Mouse (Mus musculus): ENCODE measurements around the gene Utrn.

Utrn gene

GRCm38 (mm10) chr10:12869029-12869671 lies at the start of gene Utrn:
Utrn (minus strand) TSS chr10:12869365.
- peak; percentile 46 for DNase-seq (ENCODE audit: low spot score)

GRCm38 (mm10) chr10:12917626-12918025 lies 48.5 kb upstream of the Utrn start:
- no peak for DNase-seq (ENCODE audit: low spot score)

GRCm38 (mm10) chr10:12916376-12916775 lies 47.2 kb upstream of the Utrn start:
- DNase-seq (ENCODE audit: low spot score) = no peak

- DNase-seq (ENCODE audit: low spot score) = no peak
These were observed 46.7 kb upstream of the Utrn start for GRCm38 (mm10) chr10:12915826-12916225.

GRCm38 (mm10) chr10:12914203-12914602 lies 45.0 kb upstream of the Utrn start:
- DNase-seq (ENCODE audit: low spot score) = no peak

- no peak for DNase-seq (ENCODE audit: low spot score)
These were observed 42.9 kb upstream of the Utrn start for GRCm38 (mm10) chr10:12911981-12912530.

- no peak for DNase-seq (ENCODE audit: low spot score)
These were observed 42.3 kb upstream of the Utrn start for GRCm38 (mm10) chr10:12911451-12911850.

GRCm38 (mm10) chr10:12909891-12910290 lies 40.7 kb upstream of the Utrn start:
- DNase-seq (ENCODE audit: low spot score) = no peak

GRCm38 (mm10) chr10:12909179-12909578 lies 40.0 kb upstream of the Utrn start:
- no peak for DNase-seq (ENCODE audit: low spot score)

GRCm38 (mm10) chr10:12904140-12904528 lies 35.0 kb upstream of the Utrn start:
- no peak for DNase-seq (ENCODE audit: low spot score)

GRCm38 (mm10) chr10:12903440-12904139 lies 34.4 kb upstream of the Utrn start:
- DNase-seq (ENCODE audit: low spot score) = no peak

- DNase-seq (ENCODE audit: low spot score) = no peak
These were observed 30.7 kb upstream of the Utrn start for GRCm38 (mm10) chr10:12899901-12900300.

GRCm38 (mm10) chr10:12893339-12893738 lies 24.2 kb upstream of the Utrn start:
- DNase-seq (ENCODE audit: low spot score) = no peak

GRCm38 (mm10) chr10:12888373-12888772 lies 19.2 kb upstream of the Utrn start:
- peak; percentile 56 for DNase-seq (ENCODE audit: low spot score)

- DNase-seq (ENCODE audit: low spot score) = no peak
These were observed 18.6 kb upstream of the Utrn start for GRCm38 (mm10) chr10:12887792-12888191.

- DNase-seq (ENCODE audit: low spot score) = no peak
These were observed 15.3 kb upstream of the Utrn start for GRCm38 (mm10) chr10:12884308-12884948.

GRCm38 (mm10) chr10:12881911-12882310 lies 12.7 kb upstream of the Utrn start:
- no peak for DNase-seq (ENCODE audit: low spot score)

GRCm38 (mm10) chr10:12879313-12879695 lies 10.1 kb upstream of the Utrn start:
- DNase-seq (ENCODE audit: low spot score) = no peak

- DNase-seq (ENCODE audit: low spot score) = no peak
These were observed 9.6 kb upstream of the Utrn start for GRCm38 (mm10) chr10:12878661-12879312.

GRCm38 (mm10) chr10:12876426-12876825 lies 7.3 kb upstream of the Utrn start:
- no peak for DNase-seq (ENCODE audit: low spot score)

GRCm38 (mm10) chr10:12875410-12875809 lies 6.2 kb upstream of the Utrn start:
- DNase-seq (ENCODE audit: low spot score) = no peak

GRCm38 (mm10) chr10:12874577-12875277 lies 5.6 kb upstream of the Utrn start:
- DNase-seq (ENCODE audit: low spot score) = peak; percentile 71
